Mouse (Mus musculus) embryonic fibroblast, embryonic 13.5 days (primary cell): ENCODE results near the gene Rbm39. TPM values are rescaled to one million over a fixed set of nuclear protein-coding genes. Genes with fewer than 3 reads are reported as not detected.

Experiments
- H3K27ac ChIP-seq: 2 replicates; pipeline ENCODE4 v1.5.1; 2012; ENCODE audit warnings: low read length, control low read depth, inconsistent platforms; ENCODE audit not compliant: insufficient read depth
- H3K4me1 ChIP-seq: 2 replicates; pipeline ENCODE4 v1.6.1; 2011; ENCODE audit warnings: low read length; ENCODE audit not compliant: control insufficient read depth, insufficient read depth
- H3K4me3 ChIP-seq: 2 replicates; pipeline ENCODE4 v1.5.1; 2011; ENCODE audit warnings: mild to moderate bottlenecking, control low read depth, low read length; ENCODE audit not compliant: insufficient read depth
- CTCF ChIP-seq: IDR thresholded peaks from 2 replicates; pipeline ENCODE4 v1.5.1; 2011; ENCODE audit warnings: mild to moderate bottlenecking, control low read depth, low read length, moderate library complexity, borderline replicate concordance; ENCODE audit not compliant: insufficient read depth
- POLR2A ChIP-seq: IDR thresholded peaks from 2 replicates; pipeline ENCODE4 v1.6.1; 2011; ENCODE audit warnings: low read depth, mild to moderate bottlenecking, control low read depth, low read length, moderate library complexity
- polyA plus RNA-seq: library from polyadenylated mRNA; stranded (reverse); fragments of >200 nt; gene quantifications from 2 replicates; pipeline ENCODE4 v1.2.4, GENCODE M21; 2011; ENCODE audit warnings: low read depth; ENCODE audit not compliant: missing spikeins, insufficient read length

Rbm39 gene
- polyA plus RNA-seq, result 391 and 520 TPM in 2 replicates

GRCm38 (mm10) chr2:156180094-156180821 lies at the start of gene Rbm39:
TSS of gene Rbm39 (minus strand) at chr2:156180238.
- peak within 1 kb of the TSS; percentile 90 for H3K27ac ChIP-seq
- TF ChIP-seq POLR2A (peak; percentile 83), CTCF (no peak)
- H3K4me3 ChIP-seq, result peak within 1 kb of the TSS; percentile 92
- H3K4me1 ChIP-seq, result peaks cover 3% of the 10 kb centered on the region; the same call in 1 of the 2 replicates

DNA sequence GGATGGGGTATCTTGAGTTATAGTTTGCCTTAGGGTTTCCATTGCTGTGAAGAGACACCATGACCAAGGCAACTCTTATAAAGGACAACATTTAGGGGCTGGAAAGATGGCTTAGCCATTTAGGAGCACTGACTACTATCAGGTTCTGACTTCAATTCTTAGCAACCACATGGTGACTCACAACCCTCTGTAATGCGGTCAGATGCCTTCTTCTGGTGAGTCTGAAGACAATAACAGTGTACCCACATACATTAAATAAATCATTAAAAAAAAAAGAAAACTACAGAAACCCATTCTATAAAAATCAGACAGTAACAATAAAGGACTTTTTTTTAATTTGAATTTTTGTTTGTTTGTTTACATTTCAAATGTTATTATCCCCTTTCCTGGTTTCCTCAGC lies 49.1 kb upstream of the Rbm39 start:
- peaks cover 4% of the 10 kb centered on the region; the same call in 1 of the 2 replicates for H3K4me1 ChIP-seq
- no peak overlapping the region for H3K27ac ChIP-seq
- TF ChIP-seq CTCF (no peak), POLR2A (no peak)
- H3K4me3 ChIP-seq, result no peak overlapping the region

GRCm38 (mm10) chr2:156227689-156228088 lies 47.7 kb upstream of the Rbm39 start:
- TF ChIP-seq POLR2A, result no peak
- TF ChIP-seq CTCF, result no peak
- H3K27ac ChIP-seq, result no peak overlapping the region

GRCm38 (mm10) chr2:156224043-156224442 lies 44.0 kb upstream of the Rbm39 start:
- no peaks in the 10 kb centered on the region for H3K4me1 ChIP-seq
- no peak overlapping the region for H3K27ac ChIP-seq
- no peak for TF ChIP-seq CTCF
- no peak for TF ChIP-seq POLR2A
- no peak overlapping the region for H3K4me3 ChIP-seq

More at GRCm38 (mm10) chr2:156227689-156228088, 47.7 kb upstream of the Rbm39 start:
- Histone ChIP-seq H3K4me3 (no peak overlapping the region), H3K4me1 (no peaks in the 10 kb centered on the region)

- H3K4me1 ChIP-seq, result 0 out of 2 replicates have a peak, but pooled peaks cover 2% of the 10 kb centered on the region
- H3K4me3 ChIP-seq, result no peak overlapping the region
- TF ChIP-seq POLR2A, result no peak
- TF ChIP-seq CTCF, result no peak
- H3K27ac ChIP-seq, result no peak overlapping the region; the same call in 1 of the 2 replicates
These were observed 42.1 kb upstream of the Rbm39 start for GRCm38 (mm10) chr2:156222100-156222499.

DNA sequence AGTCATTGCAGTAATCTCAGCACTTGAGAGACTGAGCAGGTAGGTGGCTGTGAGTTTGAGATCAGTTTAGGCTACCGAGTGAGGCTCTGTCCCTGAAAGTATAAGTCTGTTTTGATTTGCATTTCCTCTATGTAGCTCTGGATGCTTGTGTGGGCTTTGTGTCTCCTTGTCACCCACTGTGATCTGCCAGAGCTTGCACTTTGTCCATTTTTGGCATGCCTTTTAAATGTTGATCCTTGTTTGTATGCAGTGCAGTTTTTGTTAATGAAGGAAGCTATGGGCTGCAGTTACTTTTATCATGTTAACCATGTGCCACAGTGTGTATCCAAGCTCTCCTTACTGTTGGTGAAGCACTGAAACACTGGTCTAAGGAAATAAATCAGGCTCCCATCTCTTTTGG lies 37.7 kb upstream of the Rbm39 start:
- H3K4me3 ChIP-seq, result no peak overlapping the region
- 0 out of 2 replicates have a peak, but pooled peaks cover 2% of the 10 kb centered on the region for H3K4me1 ChIP-seq
- H3K27ac ChIP-seq, result peak overlapping the region; percentile 64; the same call in 1 of the 2 replicates
- no peak for TF ChIP-seq POLR2A
- no peak for TF ChIP-seq CTCF

DNA sequence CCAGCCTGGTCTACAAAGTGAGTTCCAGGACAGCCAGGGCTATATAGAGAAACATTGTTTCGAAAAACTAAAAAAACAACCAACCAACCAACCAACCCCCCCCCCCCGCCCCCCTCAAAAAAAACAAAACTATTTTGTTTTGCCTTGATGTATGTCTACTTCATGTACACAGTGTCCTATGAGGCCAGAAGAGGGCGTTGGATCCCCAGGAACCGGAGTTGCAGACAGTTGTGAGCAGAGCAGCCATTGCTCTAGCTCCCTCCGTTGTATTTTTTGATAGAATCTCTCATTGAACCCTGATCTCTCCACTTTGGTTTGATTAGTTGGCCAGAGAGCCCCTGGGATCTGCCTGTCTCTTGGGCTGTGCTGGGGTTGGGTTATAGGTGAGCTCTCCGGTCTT lies 23.9 kb upstream of the Rbm39 start:
- Histone ChIP-seq H3K27ac (no peak overlapping the region), H3K4me1 (peaks cover 24% of the 10 kb centered on the region)
- TF ChIP-seq CTCF (no peak), POLR2A (no peak)

GRCm38 (mm10) chr2:156202848-156203437 lies 22.9 kb upstream of the Rbm39 start:
- peaks cover 24% of the 10 kb centered on the region for H3K4me1 ChIP-seq
- peak overlapping the region; percentile 54 for H3K27ac ChIP-seq
- TF ChIP-seq CTCF (no peak), POLR2A (no peak)
- H3K4me3 ChIP-seq, result no peak overlapping the region

More for the DNA sequence above, 23.9 kb upstream of the Rbm39 start:
- H3K4me3 ChIP-seq, result no peak overlapping the region

- H3K4me1 ChIP-seq, result peaks cover 16% of the 10 kb centered on the region
- no peak overlapping the region for H3K27ac ChIP-seq
- H3K4me3 ChIP-seq, result no peak overlapping the region
- TF ChIP-seq POLR2A, result no peak
- TF ChIP-seq CTCF, result no peak
These were observed 21.4 kb upstream of the Rbm39 start for GRCm38 (mm10) chr2:156201486-156201885.

DNA sequence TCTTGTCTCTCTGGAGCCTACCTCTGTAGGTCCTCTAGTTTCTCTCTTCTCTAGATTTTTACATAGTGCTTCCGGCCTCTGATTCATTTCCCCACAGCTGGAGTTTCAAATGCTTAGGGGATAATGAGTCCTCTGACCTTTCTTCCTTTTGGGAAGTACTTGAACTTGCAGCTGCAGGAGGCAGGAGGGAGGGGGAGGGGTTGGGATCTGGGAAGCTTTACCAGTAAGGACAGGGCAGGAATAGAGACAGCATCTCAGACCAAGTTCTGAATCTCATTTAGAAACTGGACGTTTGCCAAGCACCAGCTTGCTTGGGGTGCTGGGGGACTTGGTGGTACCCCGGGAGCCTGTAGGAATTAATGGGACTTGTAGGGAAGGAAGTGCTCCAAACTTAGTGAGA lies 19.9 kb upstream of the Rbm39 start:
- Histone ChIP-seq H3K4me1 (peaks cover 16% of the 10 kb centered on the region), H3K27ac (0 out of 2 replicates have a peak overlapping the region, but pooled peaks have one; percentile 16), H3K4me3 (no peak overlapping the region)
- no peak for TF ChIP-seq CTCF
- no peak for TF ChIP-seq POLR2A
